Mouse (Mus musculus): Measurements from ENCODE around the gene Hist1h2be. TPM values are rescaled to one million over a fixed set of nuclear protein-coding genes. Genes with fewer than 3 reads are reported as not detected.
"Not testable (repeated sequence)": the region's sequence is repeated elsewhere in the genome, so short reads cannot be mapped to it uniquely, and the experiment has no call there.

The Hist1h2be gene
- polyA plus RNA-seq (2014; fragmentation: Nextera tagmentation; extraction: Ambion mirVana): 1.5 and 2.2 TPM in 2 replicates

GRCm38 (mm10) chr13:23620733-23621531, at the start of gene Hist1h2be:
Gene Hist1h2be, minus strand, starts transcription at chr13:23621124.
- Histone ChIP-seq H3K27ac (replicated peaks; ENCODE audit: low read depth, low read length) (peak within 1 kb of the TSS; percentile 96), H3K9me3 (ENCODE audit: control insufficient read depth, low read length) (no peaks in the 10 kb centered on the region), H3K4me3 (ENCODE audit: low read depth, low read length) (peak within 1 kb of the TSS; percentile 69), H3K36me3 (ENCODE audit: control insufficient read depth, insufficient read depth, low read length) (no peaks in the 10 kb centered on the region), H3K4me2 (ENCODE audit: low read depth, low read length) (peak within 1 kb of the TSS; percentile 94), H3K9ac (ENCODE audit: low read depth, low read length) (peak within 1 kb of the TSS; percentile 92), H3K4me1 (ENCODE audit: control insufficient read depth, insufficient read depth, low read length) (peaks cover 3% of the 10 kb centered on the region; the same call in 1 of the 2 replicates), H3K27me3 (replicated peaks; ENCODE audit: control insufficient read depth, insufficient read depth, low read length) (no peaks in the 10 kb centered on the region)
- WGBS: under 1% methylated on average over 27 of the region's 27 CpGs
- peak; percentile 85 for ATAC-seq (ENCODE audit: low read depth)
- DNase-seq (ENCODE audit: low spot score): peak; percentile 99

- Histone ChIP-seq H3K4me2 (ENCODE audit: low read depth, low read length) (no peak overlapping the region), H3K27ac (replicated peaks; ENCODE audit: low read depth, low read length) (no peak overlapping the region), H3K27me3 (replicated peaks; ENCODE audit: control insufficient read depth, insufficient read depth, low read length) (no peaks in the 10 kb centered on the region), H3K4me3 (ENCODE audit: low read depth, low read length) (no peak overlapping the region), H3K9ac (ENCODE audit: low read depth, low read length) (no peak overlapping the region), H3K4me1 (ENCODE audit: control insufficient read depth, insufficient read depth, low read length) (no peaks in the 10 kb centered on the region), H3K36me3 (ENCODE audit: control insufficient read depth, insufficient read depth, low read length) (no peaks in the 10 kb centered on the region), H3K9me3 (ENCODE audit: control insufficient read depth, low read length) (no peaks in the 10 kb centered on the region)
- DNase-seq (ENCODE audit: low spot score) (peak; percentile 3), ATAC-seq (ENCODE audit: low read depth) (no peak)
- 71% methylated on average over 3 of the region's 3 CpGs for WGBS
Observed at GRCm38 (mm10) chr13:23662536-23662935, 41.6 kb upstream of the Hist1h2be start.

DNA sequence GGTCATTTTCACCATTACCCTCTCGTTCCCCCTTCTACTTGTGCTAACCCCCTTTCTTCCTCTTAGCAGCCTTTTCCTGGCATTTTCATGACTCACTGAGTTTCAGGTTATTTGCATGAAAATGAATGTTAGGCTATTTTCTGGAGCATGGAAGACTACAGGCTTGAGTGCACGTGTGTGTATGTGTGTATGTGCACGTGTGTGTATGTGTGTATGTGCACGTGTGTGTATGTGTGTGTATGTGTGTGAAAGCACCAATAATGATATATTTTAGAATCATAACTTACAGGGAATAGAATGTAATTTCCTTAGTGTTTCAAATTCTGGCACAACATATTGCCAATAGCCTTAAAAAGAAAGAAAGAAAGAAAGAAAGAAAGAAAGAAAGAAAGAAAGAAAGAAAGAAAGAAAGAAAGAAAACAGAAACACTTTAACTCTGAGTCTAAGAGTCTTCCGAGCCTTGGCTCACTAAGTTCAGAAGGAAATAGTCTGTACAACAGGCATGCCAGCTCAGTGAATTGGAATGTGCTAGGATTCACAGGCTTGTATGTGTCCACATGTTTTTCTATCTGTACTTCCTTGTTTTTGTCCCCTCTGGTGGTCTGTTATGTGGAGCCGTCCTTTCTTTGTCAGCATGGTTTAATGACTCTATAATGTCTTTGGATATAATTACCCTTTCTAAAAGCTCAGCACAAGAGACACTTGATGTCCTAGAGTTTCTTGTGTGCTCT, 38.9 kb upstream of the Hist1h2be start:
- no peaks in the 10 kb centered on the region for H3K36me3 ChIP-seq (ENCODE audit: control insufficient read depth, insufficient read depth, low read length)
- peak; percentile 7 for DNase-seq (ENCODE audit: low spot score)

GRCm38 (mm10) chr13:23630653-23631052, 9.7 kb upstream of the Hist1h2be start:
- WGBS: 36% methylated on average over 1 of the region's 1 CpGs

More for the DNA sequence above, 38.9 kb upstream of the Hist1h2be start:
- Histone ChIP-seq H3K4me2 (ENCODE audit: low read depth, low read length) (no peak overlapping the region), H3K9me3 (ENCODE audit: control insufficient read depth, low read length) (no peaks in the 10 kb centered on the region), H3K9ac (ENCODE audit: low read depth, low read length) (no peak overlapping the region), H3K27me3 (replicated peaks; ENCODE audit: control insufficient read depth, insufficient read depth, low read length) (no peaks in the 10 kb centered on the region), H3K4me1 (ENCODE audit: control insufficient read depth, insufficient read depth, low read length) (no peaks in the 10 kb centered on the region), H3K4me3 (ENCODE audit: low read depth, low read length) (no peak overlapping the region), H3K27ac (replicated peaks; ENCODE audit: low read depth, low read length) (no peak overlapping the region)
- no peak for ATAC-seq (ENCODE audit: low read depth)
- 70% methylated on average over 6 of the region's 6 CpGs for WGBS

GRCm38 (mm10) chr13:23622861-23623450, 2.0 kb upstream of the Hist1h2be start:
- no peaks in the 10 kb centered on the region for H3K27me3 ChIP-seq (replicated peaks; ENCODE audit: control insufficient read depth, insufficient read depth, low read length)

More at GRCm38 (mm10) chr13:23630653-23631052, 9.7 kb upstream of the Hist1h2be start:
- Histone ChIP-seq H3K4me1 (ENCODE audit: control insufficient read depth, insufficient read depth, low read length) (no peaks in the 10 kb centered on the region), H3K36me3 (ENCODE audit: control insufficient read depth, insufficient read depth, low read length) (no peaks in the 10 kb centered on the region), H3K9me3 (ENCODE audit: control insufficient read depth, low read length) (no peaks in the 10 kb centered on the region), H3K9ac (ENCODE audit: low read depth, low read length) (no peak overlapping the region), H3K4me2 (ENCODE audit: low read depth, low read length) (no peak overlapping the region), H3K27ac (replicated peaks; ENCODE audit: low read depth, low read length) (no peak overlapping the region), H3K27me3 (replicated peaks; ENCODE audit: control insufficient read depth, insufficient read depth, low read length) (no peaks in the 10 kb centered on the region), H3K4me3 (ENCODE audit: low read depth, low read length) (no peak overlapping the region)
- DNase-seq (ENCODE audit: low spot score) (peak; percentile 12), ATAC-seq (ENCODE audit: low read depth) (no peak)

GRCm38 (mm10) chr13:23622175-23622671, 1.3 kb upstream of the Hist1h2be start, which contains the start of gene Hist1h1e:
Gene Hist1h1e, minus strand, starts transcription at chr13:23622558.
- H3K9me3 ChIP-seq (ENCODE audit: control insufficient read depth, low read length); H3K4me1 ChIP-seq (ENCODE audit: control insufficient read depth, insufficient read depth, low read length); H3K36me3 ChIP-seq (ENCODE audit: control insufficient read depth, insufficient read depth, low read length); H3K27me3 ChIP-seq (replicated peaks; ENCODE audit: control insufficient read depth, insufficient read depth, low read length): not testable (repeated sequence)
- peak; percentile 92 for ATAC-seq (ENCODE audit: low read depth)
- Histone ChIP-seq H3K9ac (ENCODE audit: low read depth, low read length) (peak within 1 kb of the TSS; percentile 92), H3K27ac (replicated peaks; ENCODE audit: low read depth, low read length) (peak within 1 kb of the TSS; percentile 96), H3K4me2 (ENCODE audit: low read depth, low read length) (peak within 1 kb of the TSS; percentile 94), H3K4me3 (ENCODE audit: low read depth, low read length) (peak within 1 kb of the TSS; percentile 69)
- peak; percentile 94 for DNase-seq (ENCODE audit: low spot score)
- 0% methylated on average over 39 of the region's 53 CpGs for WGBS

More at GRCm38 (mm10) chr13:23622861-23623450, 2.0 kb upstream of the Hist1h2be start:
- Histone ChIP-seq H3K27ac (replicated peaks; ENCODE audit: low read depth, low read length) (peak overlapping the region; percentile 96), H3K36me3 (ENCODE audit: control insufficient read depth, insufficient read depth, low read length) (no peaks in the 10 kb centered on the region), H3K9ac (ENCODE audit: low read depth, low read length) (peak overlapping the region; percentile 92), H3K4me1 (ENCODE audit: control insufficient read depth, insufficient read depth, low read length) (peaks cover 3% of the 10 kb centered on the region; the same call in 1 of the 2 replicates), H3K4me3 (ENCODE audit: low read depth, low read length) (peak overlapping the region; percentile 69), H3K4me2 (ENCODE audit: low read depth, low read length) (peak overlapping the region; percentile 94), H3K9me3 (ENCODE audit: control insufficient read depth, low read length) (no peaks in the 10 kb centered on the region)
- WGBS: 28% methylated on average over 7 of the region's 7 CpGs
- no peak for ATAC-seq (ENCODE audit: low read depth)
- peak; percentile 23 for DNase-seq (ENCODE audit: low spot score)

GRCm38 (mm10) chr13:23621532-23622174, 729 bp upstream of the Hist1h2be start:
- Histone ChIP-seq H3K27ac (replicated peaks; ENCODE audit: low read depth, low read length) (peak overlapping the region; percentile 96), H3K4me3 (ENCODE audit: low read depth, low read length) (peak overlapping the region; percentile 69), H3K36me3 (ENCODE audit: control insufficient read depth, insufficient read depth, low read length) (no peaks in the 10 kb centered on the region), H3K4me1 (ENCODE audit: control insufficient read depth, insufficient read depth, low read length) (peaks cover 3% of the 10 kb centered on the region; the same call in 1 of the 2 replicates), H3K4me2 (ENCODE audit: low read depth, low read length) (peak overlapping the region; percentile 94), H3K9me3 (ENCODE audit: control insufficient read depth, low read length) (no peaks in the 10 kb centered on the region), H3K9ac (ENCODE audit: low read depth, low read length) (peak overlapping the region; percentile 92), H3K27me3 (replicated peaks; ENCODE audit: control insufficient read depth, insufficient read depth, low read length) (no peaks in the 10 kb centered on the region)
- WGBS: 1% methylated on average over 18 of the region's 18 CpGs
- peak; percentile 94 for DNase-seq (ENCODE audit: low spot score)
- peak; percentile 88 for ATAC-seq (ENCODE audit: low read depth)

Data from embryonic facial prominence, embryonic 14.5 days (tissue).